Comparison of ENCODE assay signal across 11 mouse cellular contexts in genomic region chr10:85023313-85023666, GRCm38 (mm10).
DNase-seq lines count a peak whose midpoint lies in the region; ATAC-seq lines count a peak whose summit lies in the region.
"Had no signal": no experiment of that assay in that cellular context is flagged by ENCODE, and none has a peak within 500 bp of the region (broad histone marks: within the 10 kb centered on the region; RNA-seq: fewer than 3 reads in every experiment).

No protein-coding gene starts in this region.

- no peak overlapping the region for H3K4me3 ChIP-seq in forebrain, embryonic 12.5 days (replicated peaks)
- H3K4me3 ChIP-seq in hindbrain, embryonic 16.5 days (ENCODE audit: low read length), result no peak overlapping the region
- H3K4me3 ChIP-seq: intestine, embryonic 15.5 days had no signal

- intact Hi-C loops in heart, postnatal 14 days (cut with DNase I), result no loop called here

- DNase-seq in layer of hippocampus, adult 11-12 months (ENCODE audit: low spot score), result peak; percentile 25
- DNase-seq in layer of hippocampus, adult 9-10 months (ENCODE audit: low spot score), result no peak
- peak; percentile 34 for DNase-seq in neural tube, embryonic 10.5 days (ENCODE audit: extremely low spot score, low spot score)
- DNase-seq in adipocyte (ENCODE audit: low spot score), result no peak
- DNase-seq in heart, postnatal 14 days, result no peak
- DNase-seq in thymus, adult 18-20 months, result no peak

- no peak overlapping the region for H3K9ac ChIP-seq in forebrain, embryonic 12.5 days
- H3K9ac ChIP-seq in hindbrain, embryonic 16.5 days (ENCODE audit: low read depth, low read length), result no peak overlapping the region
- H3K9ac ChIP-seq: intestine, embryonic 15.5 days; liver, embryonic 14.5 days had no signal

- H3K27ac ChIP-seq in forebrain, embryonic 12.5 days, result peak overlapping the region; percentile 73
- H3K27ac ChIP-seq in hindbrain, embryonic 16.5 days (ENCODE audit: low read depth, low read length), result 0 out of 2 replicates have a peak overlapping the region, but pooled peaks have one; percentile 14
- H3K27ac ChIP-seq: intestine, embryonic 15.5 days; liver, embryonic 14.5 days had no signal

- peak overlapping the region; percentile 30 for H3K4me2 ChIP-seq in forebrain, embryonic 12.5 days
- no peak overlapping the region for H3K4me2 ChIP-seq in hindbrain, embryonic 16.5 days (ENCODE audit: low read length)
- H3K4me2 ChIP-seq: intestine, embryonic 15.5 days had no signal

- peaks cover 35% of the 10 kb centered on the region for H3K27me3 ChIP-seq in forebrain, embryonic 12.5 days
- H3K27me3 ChIP-seq in hindbrain, embryonic 16.5 days (replicated peaks; ENCODE audit: control insufficient read depth, insufficient read depth, low read length), result no peaks in the 10 kb centered on the region
- H3K27me3 ChIP-seq: intestine, embryonic 15.5 days had no signal

- no peaks in the 10 kb centered on the region for H3K9me3 ChIP-seq in forebrain, embryonic 12.5 days
- no peaks in the 10 kb centered on the region for H3K9me3 ChIP-seq in hindbrain, embryonic 16.5 days (ENCODE audit: control insufficient read depth, low read length)
- H3K9me3 ChIP-seq: intestine, embryonic 15.5 days had no signal

- ATAC-seq in forebrain, embryonic 12.5 days (ENCODE audit: low FRiP score), result peak; percentile 58; the same call in 1 of the 2 replicates
- ATAC-seq in hindbrain, embryonic 16.5 days, result peak; percentile 85
- ATAC-seq: CD4-positive, CD25-positive, alpha-beta regulatory T cell, adult 4 months; intestine, embryonic 15.5 days had no signal

- peaks cover 11% of the 10 kb centered on the region for H3K36me3 ChIP-seq in forebrain, embryonic 12.5 days (replicated peaks)
- H3K36me3 ChIP-seq in hindbrain, embryonic 16.5 days (ENCODE audit: control insufficient read depth, insufficient read depth, low read length), result peaks cover 6% of the 10 kb centered on the region
- H3K36me3 ChIP-seq: intestine, embryonic 15.5 days had no signal

- H3K4me1 ChIP-seq in forebrain, embryonic 12.5 days, result peaks cover 29% of the 10 kb centered on the region
- H3K4me1 ChIP-seq in hindbrain, embryonic 16.5 days (ENCODE audit: control insufficient read depth, insufficient read depth, low read depth, low read length), result peaks cover 8% of the 10 kb centered on the region
- H3K4me1 ChIP-seq: intestine, embryonic 15.5 days had no signal

- WGBS in forebrain, embryonic 12.5 days, result 23% methylated on average over 6 of the region's 6 CpGs
- 18% methylated on average over 6 of the region's 6 CpGs for WGBS in hindbrain, embryonic 16.5 days

Comparison
In these comparisons a context has a peak if more than half of its experiments do, and no peak if none do; other contexts are left out.
1. DNase-seq: peak in layer of hippocampus, adult 11-12 months (single experiment) and neural tube, embryonic 10.5 days (single experiment); none in layer of hippocampus, adult 9-10 months (single experiment), adipocyte (single experiment), heart, postnatal 14 days (0 of 2) and thymus, adult 18-20 months (0 of 2).